Mouse (Mus musculus) ES-E14 (cell line): ENCODE data around the gene Pyroxd2.

ENCODE experiments used
- HCFC1 ChIP-seq: IDR thresholded peaks from 2 replicates; pipeline ENCODE4 v1.6.1; 2012; ENCODE audit warnings: low read length, inconsistent platforms, borderline replicate concordance; ENCODE audit not compliant: insufficient read depth
- MAFK ChIP-seq: IDR thresholded peaks from 2 replicates; pipeline ENCODE4 v1.6.1; 2014; ENCODE audit warnings: mild to moderate bottlenecking, low read depth, low read length, inconsistent platforms; ENCODE audit not compliant: insufficient read depth
- ZC3H11A ChIP-seq: IDR thresholded peaks from 2 replicates; pipeline ENCODE4 v1.6.1; 2012; ENCODE audit warnings: low read depth, mild to moderate bottlenecking, inconsistent platforms, low read length, borderline replicate concordance

GRCm38 (mm10) chr19:42769648-42770047 lies 17.1 kb upstream of the Pyroxd2 start:
- TF ChIP-seq ZC3H11A (no peak), MAFK (no peak), HCFC1 (no peak)
